Mouse (Mus musculus): ENCODE data around the gene Apc2.

- TF ChIP-seq CTCF (IDR thresholded peaks at IDR 0.05; ENCODE audit: control insufficient read depth, insufficient read depth, insufficient replicate concordance, low read depth, low read length) (no peak; the same call in 1 of the 2 replicates), POLR2A (IDR thresholded peaks at IDR 0.05; ENCODE audit: control insufficient read depth, low read depth, low read length) (peak; percentile 9; the same call in 1 of the 2 replicates)
Measured at GRCm38 (mm10) chr10:80254331-80255297, 41.2 kb upstream of the Apc2 start.

Measured in testis, adult 2 months (tissue).